Mouse (Mus musculus) hindbrain, embryonic 14.5 days (tissue): ENCODE data around the gene Klra4. TPM values are rescaled to one million over a fixed set of nuclear protein-coding genes. Genes with fewer than 3 reads are reported as not detected.
"Not testable (repeated sequence)": the region's sequence is repeated elsewhere in the genome, so short reads cannot be mapped to it uniquely, and the experiment has no call there.

Source experiments
- ATAC-seq: fragments of 200-750 bp; cut with Nextera tagmentation; 2 replicates; pipeline ENCODE4 v1.8.0; 2017; ENCODE audit warnings: moderate number of reproducible peaks, mild to moderate bottlenecking, moderate TSS enrichment, moderate library complexity; ENCODE audit not compliant: low FRiP score
- DNase-seq: peaks from one replicate; pipeline ENCODE4 v3.0.0-alpha.2; 2015; ENCODE audit warnings: low spot score
- H3K27ac ChIP-seq: fragments of 300-500 bp; sonication (generic); 2 replicates; pipeline ENCODE4 v1.5.1; 2014; ENCODE audit warnings: mild to moderate bottlenecking, moderate library complexity
- H3K27me3 ChIP-seq: fragments of 300-500 bp; sonication (generic); 2 replicates; pipeline ENCODE4 v1.6.1; 2014; ENCODE audit warnings: mild to moderate bottlenecking, low read length, mixed read lengths; ENCODE audit not compliant: control insufficient read depth, insufficient read depth
- H3K36me3 ChIP-seq: fragments of 300-500 bp; sonication (generic); replicated peaks from 2 replicates; pipeline ENCODE4 v1.6.1; 2014; ENCODE audit not compliant: control insufficient read depth, insufficient read depth
- H3K4me1 ChIP-seq: fragments of 300-500 bp; sonication (generic); replicated peaks from 2 replicates; pipeline ENCODE4 v1.6.1; 2014; ENCODE audit warnings: antibody characterized with exemption, low read length, mixed read lengths; ENCODE audit not compliant: control insufficient read depth, insufficient read depth
- H3K4me2 ChIP-seq: fragments of 300-500 bp; sonication (generic); replicated peaks from 2 replicates; pipeline ENCODE4 v1.6.1; 2014; ENCODE audit warnings: mild to moderate bottlenecking, moderate library complexity
- H3K4me3 ChIP-seq: fragments of 300-500 bp; sonication (generic); replicated peaks from 2 replicates; pipeline ENCODE4 v1.5.1; 2014; ENCODE audit warnings: mild to moderate bottlenecking, low read length
- H3K9ac ChIP-seq: fragments of 300-500 bp; sonication (generic); 2 replicates; pipeline ENCODE4 v1.6.1; 2014
- H3K9me3 ChIP-seq: fragments of 300-500 bp; sonication (generic); 2 replicates; pipeline ENCODE4 v1.6.1; 2016; ENCODE audit warnings: low read length; ENCODE audit not compliant: control insufficient read depth
- WGBS: fragments of 180-500 bp; shearing (Covaris S2); extraction: QIAGEN DNeasy Blood & Tissue Kit; methylation state at CpG from one replicate; pipeline ENCODE4 v1.1.7; 2014; 5-methylcytosine and 5-hydroxymethylcytosine counted together
- polyA plus RNA-seq: library from polyadenylated mRNA; unstranded; fragments of >200 nt; fragmentation: Nextera tagmentation; extraction: Ambion mirVana; gene quantifications from 2 replicates; pipeline ENCODE4 v1.2.1, GENCODE M21; 2014

The Klra4 gene
- polyA plus RNA-seq, result not detected in 2 replicates

GRCm38 (mm10) chr6:130067171-130067570 is at the start of gene Klra4:
TSS of gene Klra4 (minus strand) at chr6:130067271.
- not testable (repeated sequence) for H3K4me3 ChIP-seq, ATAC-seq, H3K36me3 ChIP-seq, H3K27me3 ChIP-seq, H3K27ac ChIP-seq, H3K4me2 ChIP-seq, H3K9ac ChIP-seq, H3K4me1 ChIP-seq, DNase-seq
- WGBS, result 63% methylated on average over 1 of the region's 1 CpGs
- peaks cover 16% of the 10 kb centered on the region for H3K9me3 ChIP-seq

GRCm38 (mm10) chr6:130110485-130110884 is 43.4 kb upstream of the Klra4 start:
- Histone ChIP-seq H3K36me3 (no peaks in the 10 kb centered on the region), H3K27ac (no peak overlapping the region), H3K9ac (no peak overlapping the region), H3K4me2 (no peak overlapping the region), H3K4me1 (no peaks in the 10 kb centered on the region), H3K27me3 (no peaks in the 10 kb centered on the region), H3K9me3 (peaks cover 14% of the 10 kb centered on the region), H3K4me3 (no peak overlapping the region)
- no peak for ATAC-seq
- no peak for DNase-seq
- 88% methylated on average over 1 of the region's 1 CpGs for WGBS

- not testable (repeated sequence) for H3K27ac ChIP-seq, H3K9me3 ChIP-seq, H3K9ac ChIP-seq, H3K36me3 ChIP-seq, H3K4me1 ChIP-seq, H3K4me3 ChIP-seq, DNase-seq, ATAC-seq, H3K27me3 ChIP-seq, H3K4me2 ChIP-seq
- 91% methylated on average over 3 of the region's 3 CpGs for WGBS
Observed at GRCm38 (mm10) chr6:130102743-130103142, 35.7 kb upstream of the Klra4 start.

- DNase-seq (no peak), ATAC-seq (no peak)
- H3K4me2 ChIP-seq, result no peak overlapping the region
- H3K27ac ChIP-seq, result no peak overlapping the region
- H3K4me1 ChIP-seq, result no peaks in the 10 kb centered on the region
- H3K36me3 ChIP-seq, result no peaks in the 10 kb centered on the region
- WGBS, result 85% methylated on average over 5 of the region's 5 CpGs
- no peak overlapping the region for H3K4me3 ChIP-seq
- H3K9ac ChIP-seq, result no peak overlapping the region
- 0 out of 2 replicates have a peak, but pooled peaks cover 5% of the 10 kb centered on the region for H3K9me3 ChIP-seq
- no peaks in the 10 kb centered on the region for H3K27me3 ChIP-seq
Observed at GRCm38 (mm10) chr6:130092336-130092948, 25.4 kb upstream of the Klra4 start.

- Histone ChIP-seq H3K4me3 (no peak overlapping the region), H3K4me1 (no peaks in the 10 kb centered on the region), H3K27ac (no peak overlapping the region), H3K36me3 (no peaks in the 10 kb centered on the region), H3K9me3 (peaks cover 17% of the 10 kb centered on the region; the same call in 1 of the 2 replicates), H3K9ac (no peak overlapping the region), H3K4me2 (no peak overlapping the region), H3K27me3 (no peaks in the 10 kb centered on the region)
- WGBS, result 80% methylated on average over 5 of the region's 5 CpGs
- no peak for DNase-seq
- no peak for ATAC-seq
Observed at GRCm38 (mm10) chr6:130065196-130065595, 1.9 kb downstream of the Klra4 start.

GRCm38 (mm10) chr6:130035146-130035545 is 31.9 kb downstream of the Klra4 start:
- H3K4me2 ChIP-seq, result not testable (repeated sequence)

GRCm38 (mm10) chr6:130031493-130032089 is 35.5 kb downstream of the Klra4 start:
- not testable (repeated sequence) for H3K36me3 ChIP-seq, ATAC-seq, H3K4me3 ChIP-seq, H3K27ac ChIP-seq, DNase-seq, H3K9ac ChIP-seq, H3K4me2 ChIP-seq, H3K27me3 ChIP-seq, H3K4me1 ChIP-seq
- peaks cover 25% of the 10 kb centered on the region for H3K9me3 ChIP-seq

More at GRCm38 (mm10) chr6:130035146-130035545, 31.9 kb downstream of the Klra4 start:
- not testable (repeated sequence) for H3K27ac ChIP-seq, DNase-seq, H3K4me1 ChIP-seq, ATAC-seq, H3K27me3 ChIP-seq, H3K36me3 ChIP-seq, H3K9ac ChIP-seq, H3K4me3 ChIP-seq
- 53% methylated on average over 4 of the region's 4 CpGs for WGBS
- H3K9me3 ChIP-seq, result peaks cover 20% of the 10 kb centered on the region; the same call in 1 of the 2 replicates

GRCm38 (mm10) chr6:130026854-130027253 is 40.2 kb downstream of the Klra4 start, which contains the start of gene Klra6:
TSS of gene Klra6 (minus strand) at chr6:130026954.
- Histone ChIP-seq H3K9ac (no peak within 1 kb of the TSS), H3K9me3 (peaks cover 27% of the 10 kb centered on the region), H3K4me3 (no peak within 1 kb of the TSS), H3K36me3 (no peaks in the 10 kb centered on the region), H3K27ac (no peak within 1 kb of the TSS), H3K4me1 (no peaks in the 10 kb centered on the region), H3K27me3 (no peaks in the 10 kb centered on the region), H3K4me2 (no peak within 1 kb of the TSS)
- ATAC-seq (no peak), DNase-seq (no peak)
- 78% methylated on average over 4 of the region's 4 CpGs for WGBS
